Mouse (Mus musculus) hindbrain, embryonic 16.5 days (tissue): ENCODE results near the gene Slc27a4. TPM values are rescaled to one million over a fixed set of nuclear protein-coding genes. Genes with fewer than 3 reads are reported as not detected.

Source experiments
- ATAC-seq: fragments of 200-750 bp; cut with Nextera tagmentation; 2 replicates; pipeline ENCODE4 v1.8.0; 2017; ENCODE audit warnings: moderate TSS enrichment, moderate library complexity
- H3K27ac ChIP-seq: fragments of 300-500 bp; sonication (generic); 2 replicates; pipeline ENCODE4 v1.5.1; 2014; ENCODE audit warnings: low read depth, mild to moderate bottlenecking, control low read depth, low read length, moderate library complexity
- H3K27me3 ChIP-seq: fragments of 300-500 bp; sonication (generic); replicated peaks from 2 replicates; pipeline ENCODE4 v1.6.1; 2014; ENCODE audit warnings: low read length; ENCODE audit not compliant: control insufficient read depth, insufficient read depth
- H3K36me3 ChIP-seq: fragments of 300-500 bp; sonication (generic); 2 replicates; pipeline ENCODE4 v1.6.1; 2014; ENCODE audit warnings: mild to moderate bottlenecking, low read length, moderate library complexity, mixed read lengths; ENCODE audit not compliant: control insufficient read depth, insufficient read depth
- H3K4me1 ChIP-seq: fragments of 300-500 bp; sonication (generic); 2 replicates; pipeline ENCODE4 v1.6.1; 2014; ENCODE audit warnings: low read depth, low read length; ENCODE audit not compliant: control insufficient read depth, insufficient read depth
- H3K4me2 ChIP-seq: fragments of 300-500 bp; sonication (generic); 2 replicates; pipeline ENCODE4 v1.6.1; 2014; ENCODE audit warnings: mild to moderate bottlenecking, low read length, control low read depth, moderate library complexity
- H3K4me3 ChIP-seq: fragments of 300-500 bp; sonication (generic); 2 replicates; pipeline ENCODE4 v1.5.1; 2014; ENCODE audit warnings: mild to moderate bottlenecking, low read length, control low read depth, moderate library complexity
- H3K9ac ChIP-seq: fragments of 300-500 bp; sonication (generic); 2 replicates; pipeline ENCODE4 v1.6.1; 2014; ENCODE audit warnings: low read depth, mild to moderate bottlenecking, control low read depth, low read length, moderate library complexity
- H3K9me3 ChIP-seq: fragments of 300-500 bp; sonication (generic); 2 replicates; pipeline ENCODE4 v1.6.1; 2014; ENCODE audit warnings: mild to moderate bottlenecking, low read length, moderate library complexity; ENCODE audit not compliant: control insufficient read depth
- WGBS: fragments of 180-500 bp; shearing (Covaris S2); extraction: QIAGEN DNeasy Blood & Tissue Kit; methylation state at CpG from one replicate; pipeline ENCODE4 v1.1.7; 2014; 5-methylcytosine and 5-hydroxymethylcytosine counted together
- polyA plus RNA-seq: library from polyadenylated mRNA; unstranded; fragments of >200 nt; fragmentation: Nextera tagmentation; extraction: Ambion mirVana; gene quantifications from 2 replicates; pipeline ENCODE4 v1.2.1, GENCODE M21; 2015

Slc27a4 gene
- polyA plus RNA-seq, 1 experiment from 2014 or later: 45.9 TPM

- Histone ChIP-seq H3K9me3 (peaks cover 3% of the 10 kb centered on the region; the same call in 1 of the 2 replicates), H3K4me3 (no peak overlapping the region), H3K27me3 (no peaks in the 10 kb centered on the region), H3K36me3 (peaks cover 37% of the 10 kb centered on the region), H3K9ac (no peak overlapping the region), H3K4me1 (peaks cover 14% of the 10 kb centered on the region), H3K4me2 (no peak overlapping the region), H3K27ac (no peak overlapping the region)
- WGBS: 73% methylated on average over 4 of the region's 4 CpGs
- ATAC-seq: no peak
Measured at GRCm38 (mm10) chr2:29784290-29784689, 18.1 kb upstream of the Slc27a4 start.

DNA sequence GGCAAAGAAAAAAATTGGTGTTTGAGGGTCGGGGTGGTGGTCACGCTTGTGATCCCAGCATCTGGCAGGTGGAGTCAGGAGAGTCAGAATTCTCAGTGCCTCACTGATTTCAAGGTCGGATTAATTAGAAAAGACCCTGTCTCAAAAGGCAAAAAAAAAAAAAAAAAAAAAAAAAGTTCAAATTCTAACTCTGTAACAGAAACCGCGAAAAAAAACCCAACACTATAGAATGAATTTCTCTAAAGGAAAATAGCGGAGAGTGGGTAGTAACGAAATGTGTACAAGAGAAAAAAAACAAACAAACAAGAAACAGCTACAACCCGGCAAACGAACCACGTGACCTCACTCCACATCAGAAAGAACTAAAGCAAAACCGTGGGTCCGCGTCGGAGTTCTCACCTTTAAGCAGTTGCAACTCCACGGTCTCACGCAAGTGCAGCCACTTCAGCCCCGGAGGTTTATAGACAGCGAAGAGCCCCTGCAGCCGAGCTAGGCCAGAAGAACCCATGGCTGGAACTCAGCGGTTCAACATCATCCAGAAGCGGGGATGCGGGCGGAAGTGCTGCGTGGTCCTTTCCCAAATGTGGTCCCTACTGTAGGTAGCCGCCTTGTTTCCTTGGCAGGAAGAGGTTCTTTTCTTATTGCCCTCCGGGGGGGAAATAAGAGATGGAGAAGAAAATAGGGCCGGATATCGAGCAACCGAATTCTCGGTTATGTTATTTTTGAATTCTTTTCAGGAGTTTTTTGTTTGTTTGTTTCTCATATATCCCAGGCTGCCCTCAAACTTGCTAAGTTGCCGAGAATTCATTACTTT is 15.1 kb upstream of the Slc27a4 start, which contains the start of gene Coq4:
TSS of gene Coq4 (plus strand) at position 390 of the 814 bp plus-strand sequence.
- Histone ChIP-seq H3K4me3 (peak within 1 kb of the TSS; percentile 57), H3K4me2 (peak within 1 kb of the TSS; percentile 64), H3K4me1 (peaks cover 15% of the 10 kb centered on the region), H3K27me3 (no peaks in the 10 kb centered on the region), H3K9ac (peak within 1 kb of the TSS; percentile 74), H3K36me3 (peaks cover 28% of the 10 kb centered on the region), H3K27ac (peak within 1 kb of the TSS; percentile 60), H3K9me3 (no peaks in the 10 kb centered on the region)
- ATAC-seq: peak; percentile 86
- WGBS: 2% methylated on average over 31 of the region's 31 CpGs

DNA sequence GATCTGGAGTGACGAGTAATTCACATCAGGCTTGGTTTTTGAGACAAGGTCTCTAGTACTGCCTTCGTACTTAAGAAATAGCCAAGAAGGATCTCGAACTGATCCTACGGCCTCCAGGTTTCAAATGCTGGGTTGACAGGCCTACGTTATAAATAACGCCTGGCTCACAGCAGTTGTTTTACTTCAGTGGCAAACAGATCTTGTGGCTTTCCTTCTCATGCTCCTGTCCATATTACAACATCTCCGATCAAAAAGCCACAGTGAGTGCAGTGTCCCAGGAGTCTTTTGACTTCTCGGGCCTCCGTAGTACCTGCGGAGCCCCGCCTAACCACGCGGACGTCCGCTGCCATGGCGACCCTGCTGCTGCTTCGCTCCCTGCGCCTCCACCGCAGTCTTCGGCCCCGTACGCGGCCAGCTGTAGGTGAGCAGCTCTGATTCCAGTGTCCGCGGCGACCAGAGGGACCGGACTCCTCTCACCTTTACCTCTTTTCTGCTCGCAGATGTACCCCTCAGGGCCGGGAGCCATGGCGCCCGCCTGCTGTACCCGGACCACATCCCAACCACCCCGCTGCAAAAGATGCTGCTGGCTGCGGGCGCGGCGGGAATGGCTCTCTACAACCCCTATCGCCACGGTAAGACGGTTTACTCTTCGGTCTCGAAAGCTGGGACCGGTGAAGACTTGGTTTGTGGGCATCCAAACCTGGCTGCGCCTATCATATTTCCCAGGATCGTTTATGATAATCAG is 14.3 kb upstream of the Slc27a4 start, which contains the start of gene Trub2:
TSS of gene Trub2 (minus strand) at position 566 of the 745 bp plus-strand sequence.
- WGBS: under 1% methylated on average over 45 of the region's 45 CpGs

DNA sequence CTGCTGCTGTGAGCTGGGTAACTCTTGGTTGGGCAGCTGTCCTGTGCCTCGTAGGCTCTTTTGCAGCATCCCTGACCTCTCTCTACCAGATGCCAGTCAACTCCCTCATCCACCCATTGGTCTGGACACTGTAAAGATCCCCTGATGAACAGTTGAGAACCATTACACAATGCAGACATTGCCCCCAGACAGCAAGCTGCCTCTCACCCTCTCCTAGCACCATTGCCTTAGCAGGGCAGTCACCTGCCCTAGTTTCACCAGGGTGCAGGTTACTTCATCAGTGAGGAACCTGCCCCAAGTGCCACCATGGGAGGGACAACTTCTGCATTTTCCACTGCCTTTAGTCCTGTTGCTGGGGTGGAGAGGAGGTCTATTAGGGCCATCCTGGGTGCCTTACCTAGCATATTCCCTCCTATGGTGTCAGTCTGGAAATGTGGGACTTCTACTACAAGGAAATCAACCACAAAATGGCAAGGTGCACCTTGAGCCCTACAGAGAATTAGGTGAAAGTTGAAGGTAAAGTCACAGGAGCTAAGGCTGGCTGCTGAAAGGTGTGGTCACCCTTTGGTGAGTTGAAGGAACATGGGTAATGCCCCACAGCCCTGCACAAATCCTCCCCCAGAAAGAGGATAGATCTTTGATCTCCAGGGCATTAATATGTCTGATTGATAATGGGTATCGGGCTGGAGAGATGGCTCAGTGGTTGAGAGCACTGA is 9.5 kb upstream of the Slc27a4 start:
- Histone ChIP-seq H3K9ac (no peak overlapping the region), H3K9me3 (no peaks in the 10 kb centered on the region), H3K4me2 (no peak overlapping the region), H3K4me3 (no peak overlapping the region), H3K4me1 (peaks cover 7% of the 10 kb centered on the region), H3K27ac (no peak overlapping the region), H3K36me3 (peaks cover 20% of the 10 kb centered on the region), H3K27me3 (no peaks in the 10 kb centered on the region)
- WGBS: 95% methylated on average over 2 of the region's 2 CpGs
- no peak for ATAC-seq

More for the DNA sequence above, 14.3 kb upstream of the Slc27a4 start, which contains the start of gene Trub2:
- Histone ChIP-seq H3K27ac (peak within 1 kb of the TSS; percentile 60), H3K4me3 (peak within 1 kb of the TSS; percentile 57), H3K27me3 (no peaks in the 10 kb centered on the region), H3K4me1 (peaks cover 15% of the 10 kb centered on the region), H3K4me2 (peak within 1 kb of the TSS; percentile 64), H3K36me3 (peaks cover 20% of the 10 kb centered on the region), H3K9ac (peak within 1 kb of the TSS; percentile 74), H3K9me3 (no peaks in the 10 kb centered on the region)
- peak; percentile 87 for ATAC-seq

DNA sequence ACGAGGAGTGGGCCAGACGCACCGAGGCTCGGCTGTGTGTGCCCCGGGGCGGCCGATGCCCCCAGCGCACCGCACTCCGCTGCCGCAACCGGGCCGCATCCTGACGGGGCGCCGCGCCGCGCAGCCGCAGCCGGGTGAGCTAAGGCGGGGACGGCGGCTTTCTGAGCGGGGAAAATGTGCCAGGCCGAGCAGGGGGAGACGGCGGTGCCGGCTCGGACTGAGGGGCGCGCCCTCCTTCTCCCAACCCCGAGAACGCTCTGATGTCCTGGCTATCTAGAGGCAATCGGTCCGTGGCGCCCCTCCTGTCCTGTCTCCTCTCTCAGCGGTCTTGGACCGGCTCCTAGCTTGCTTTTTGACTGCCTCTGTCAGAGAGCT is 380 bp downstream of the Slc27a4 start:
- Histone ChIP-seq H3K9me3 (no peaks in the 10 kb centered on the region), H3K4me2 (peak overlapping the region; percentile 62), H3K4me1 (peaks cover 15% of the 10 kb centered on the region), H3K9ac (peak overlapping the region; percentile 84), H3K4me3 (peak overlapping the region; percentile 77), H3K36me3 (peaks cover 37% of the 10 kb centered on the region), H3K27ac (peak overlapping the region; percentile 89), H3K27me3 (no peaks in the 10 kb centered on the region)
- under 1% methylated on average over 36 of the region's 39 CpGs for WGBS
- ATAC-seq: peak; percentile 86

GRCm38 (mm10) chr2:29803400-29803831 is 982 bp downstream of the Slc27a4 start:
- peak overlapping the region; percentile 89 for H3K27ac ChIP-seq
- H3K36me3 ChIP-seq: peaks cover 42% of the 10 kb centered on the region
- H3K27me3 ChIP-seq: no peaks in the 10 kb centered on the region
- H3K4me3 ChIP-seq: peak overlapping the region; percentile 77
- H3K9ac ChIP-seq: peak overlapping the region; percentile 84
- peak; percentile 17; the same call in 1 of the 2 replicates for ATAC-seq
- 18% methylated on average over 6 of the region's 6 CpGs for WGBS
- peak overlapping the region; percentile 62 for H3K4me2 ChIP-seq
- H3K9me3 ChIP-seq: no peaks in the 10 kb centered on the region
- H3K4me1 ChIP-seq: peaks cover 15% of the 10 kb centered on the region

GRCm38 (mm10) chr2:29815678-29816371 is 13.4 kb downstream of the Slc27a4 start:
- peaks cover 39% of the 10 kb centered on the region for H3K36me3 ChIP-seq
- no peak overlapping the region for H3K27ac ChIP-seq
- H3K4me1 ChIP-seq: peaks cover 10% of the 10 kb centered on the region
- no peaks in the 10 kb centered on the region for H3K27me3 ChIP-seq
- WGBS: 92% methylated on average over 11 of the region's 11 CpGs
- ATAC-seq: no peak
- H3K9me3 ChIP-seq: no peaks in the 10 kb centered on the region
- no peak overlapping the region for H3K4me2 ChIP-seq
- no peak overlapping the region for H3K9ac ChIP-seq
- no peak overlapping the region for H3K4me3 ChIP-seq

GRCm38 (mm10) chr2:29817426-29818232 is 15.2 kb downstream of the Slc27a4 start:
- Histone ChIP-seq H3K9ac (no peak overlapping the region), H3K4me1 (peaks cover 10% of the 10 kb centered on the region), H3K4me3 (no peak overlapping the region), H3K36me3 (peaks cover 31% of the 10 kb centered on the region), H3K27ac (peak overlapping the region; percentile 68), H3K4me2 (peak overlapping the region; percentile 47), H3K9me3 (no peaks in the 10 kb centered on the region), H3K27me3 (no peaks in the 10 kb centered on the region)
- peak; percentile 77 for ATAC-seq
- 32% methylated on average over 8 of the region's 8 CpGs for WGBS
